Mouse (Mus musculus) gastrocnemius, postnatal 36 days (tissue): ENCODE results near the gene Kbtbd4. TPM values are rescaled to one million over a fixed set of nuclear protein-coding genes. Genes with fewer than 3 reads are reported as not detected.
A peak's percentile ranks its signal among the peaks of the same experiment; 100 is the strongest.

Experiments used
- DNase-seq, 2 experiments: peaks; one replicate each; pipeline ENCODE4 v3.0.0; 2022
- intact Hi-C: fragments of 180-260 bp; cut with DNase I; formaldehyde crosslinking; loops from one replicate; pipeline ENCODE4 v1.15.1; 2025
- long read RNA-seq, 2 experiments: library from polyadenylated mRNA; stranded (forward); transcript quantifications; one replicate each; pipeline ENCODE4 v2.0.0; 2021
- total RNA-seq, 2 experiments: library from RNA; stranded (reverse); gene quantifications; 2 replicates each; pipeline ENCODE4 v1.2.3; 2021

The Kbtbd4 gene
- 10 to 100 TPM; 13.6 to 14.2 TPM for total RNA-seq
- long read RNA-seq, experiment 1, transcript Kbtbd4-201 (4 exons, 2,437 nt) = major isoform, 9 of 12 reads
- long read RNA-seq, experiment 1, partial matches to known transcripts = 0 of 12 reads
- long read RNA-seq, experiment 1, other reads (novel, unspliced or antisense) = 3 of 12 reads
- long read RNA-seq, experiment 2, transcript Kbtbd4-201 (4 exons, 2,437 nt) = major isoform, 9 of 14 reads
- long read RNA-seq, experiment 2, partial matches to known transcripts = 0 of 14 reads
- long read RNA-seq, experiment 2, other reads (novel, unspliced or antisense) = 1 of 14 reads

GRCm38 (mm10) chr2:90904076-90904855 lies at the start of gene Kbtbd4, which contains the start of gene Ndufs3:
Gene Kbtbd4, plus strand, starts transcription at chr2:90904740.
Gene Ndufs3, minus strand, starts transcription at chr2:90904827.
- intact Hi-C loops = no loop called here
- peak; percentile 84 to 85 for DNase-seq

- no peak for DNase-seq
- intact Hi-C loops = no loop called here
These were observed 43.1 kb upstream of the Kbtbd4 start for GRCm38 (mm10) chr2:90861486-90861885.

- intact Hi-C loops = no loop called here
- DNase-seq = no peak
These were observed 40.4 kb upstream of the Kbtbd4 start for GRCm38 (mm10) chr2:90864184-90864583.

GRCm38 (mm10) chr2:90866524-90866923 lies 38.0 kb upstream of the Kbtbd4 start:
- intact Hi-C loops = loop anchor here (2.0 to 5.0 kb wide), 2 partner anchors 194 to 236 kb away; no protein-coding TSS in a partner anchor
- DNase-seq = peak; percentile 67 to 79

- intact Hi-C loops = no loop called here
- DNase-seq = no peak
These were observed 34.4 kb upstream of the Kbtbd4 start for GRCm38 (mm10) chr2:90870136-90870601.

- intact Hi-C loops = no loop called here
- DNase-seq = peak in 1 of 2 experiments; percentile 30
These were observed 33.2 kb upstream of the Kbtbd4 start for GRCm38 (mm10) chr2:90871180-90871961.

- intact Hi-C loops = no loop called here
- no peak for DNase-seq
These were observed 30.5 kb upstream of the Kbtbd4 start for GRCm38 (mm10) chr2:90874025-90874424.

GRCm38 (mm10) chr2:90875239-90875638 lies 29.3 kb upstream of the Kbtbd4 start:
- no peak for DNase-seq
- intact Hi-C loops = no loop called here

GRCm38 (mm10) chr2:90877584-90878259 lies 26.8 kb upstream of the Kbtbd4 start:
- intact Hi-C loops = no loop called here
- no peak for DNase-seq

- no peak for DNase-seq
- intact Hi-C loops = no loop called here
These were observed 25.1 kb upstream of the Kbtbd4 start for GRCm38 (mm10) chr2:90879419-90879818.

- intact Hi-C loops = no loop called here
- no peak for DNase-seq
These were observed 24.3 kb upstream of the Kbtbd4 start for GRCm38 (mm10) chr2:90880144-90880785.

GRCm38 (mm10) chr2:90881824-90882223 lies 22.7 kb upstream of the Kbtbd4 start:
- no peak for DNase-seq
- intact Hi-C loops = no loop called here

GRCm38 (mm10) chr2:90885218-90886041 lies 19.1 kb upstream of the Kbtbd4 start, which contains the start of gene C1qtnf4:
Gene C1qtnf4, plus strand, starts transcription at chr2:90885860.
- intact Hi-C loops = no loop called here

GRCm38 (mm10) chr2:90886436-90886835 lies 18.1 kb upstream of the Kbtbd4 start:
- intact Hi-C loops = no loop called here
- DNase-seq = no peak

More at GRCm38 (mm10) chr2:90885218-90886041, 19.1 kb upstream of the Kbtbd4 start, which contains the start of gene C1qtnf4:
- DNase-seq = no peak

GRCm38 (mm10) chr2:90887627-90888026 lies 16.9 kb upstream of the Kbtbd4 start:
- DNase-seq = no peak
- intact Hi-C loops = no loop called here

GRCm38 (mm10) chr2:90889550-90890548 lies 14.7 kb upstream of the Kbtbd4 start:
- intact Hi-C loops = loop anchor here (5.0 kb wide), 1 partner anchor 33 kb away; no protein-coding TSS in a partner anchor
- DNase-seq = no peak

- intact Hi-C loops = loop anchor here (5.0 kb wide), 1 partner anchor 36 kb away; no protein-coding TSS in a partner anchor
- no peak for DNase-seq
These were observed 10.8 kb upstream of the Kbtbd4 start for GRCm38 (mm10) chr2:90893673-90894298.
